Mouse (Mus musculus) forebrain, embryonic 16.5 days (tissue): ENCODE results near the gene Surf6. TPM values are rescaled to one million over a fixed set of nuclear protein-coding genes. Genes with fewer than 3 reads are reported as not detected.
"Not testable (repeated sequence)": the region's sequence is repeated elsewhere in the genome, so short reads cannot be mapped to it uniquely, and the experiment has no call there.

Experiments used
- ATAC-seq: fragments of 200-750 bp; cut with Nextera tagmentation; 2 replicates; pipeline ENCODE4 v1.8.0; 2017; ENCODE audit warnings: mild to moderate bottlenecking, moderate library complexity
- H3K27ac ChIP-seq: fragments of 300-500 bp; sonication (generic); 2 replicates; pipeline ENCODE4 v1.5.1; 2014; ENCODE audit warnings: low read length, control low read depth
- H3K27me3 ChIP-seq: fragments of 300-500 bp; sonication (generic); replicated peaks from 2 replicates; pipeline ENCODE4 v1.6.1; 2014; ENCODE audit warnings: low read length; ENCODE audit not compliant: control insufficient read depth, insufficient read depth
- H3K36me3 ChIP-seq: fragments of 300-500 bp; sonication (generic); 2 replicates; pipeline ENCODE4 v1.6.1; 2014; ENCODE audit not compliant: control insufficient read depth, insufficient read depth
- H3K4me1 ChIP-seq: fragments of 300-500 bp; sonication (generic); replicated peaks from 2 replicates; pipeline ENCODE4 v1.6.1; 2014; ENCODE audit warnings: low read length; ENCODE audit not compliant: control insufficient read depth, insufficient read depth
- H3K4me2 ChIP-seq: fragments of 300-500 bp; sonication (generic); 2 replicates; pipeline ENCODE4 v1.6.1; 2014; ENCODE audit warnings: mild to moderate bottlenecking, low read length, control low read depth
- H3K4me3 ChIP-seq: fragments of 300-500 bp; sonication (generic); replicated peaks from 2 replicates; pipeline ENCODE4 v1.5.1; 2014; ENCODE audit warnings: mild to moderate bottlenecking, low read length, control low read depth
- H3K9ac ChIP-seq: fragments of 300-500 bp; sonication (generic); replicated peaks from 2 replicates; pipeline ENCODE4 v1.6.1; 2014; ENCODE audit warnings: low read depth, low read length, control low read depth
- H3K9me3 ChIP-seq: fragments of 300-500 bp; sonication (generic); 2 replicates; pipeline ENCODE4 v1.6.1; 2016; ENCODE audit warnings: low read length; ENCODE audit not compliant: control insufficient read depth
- WGBS: fragments of 180-500 bp; shearing (Covaris S2); extraction: QIAGEN DNeasy Blood & Tissue Kit; methylation state at CpG from one replicate; pipeline ENCODE4 v1.1.7; 2014; 5-methylcytosine and 5-hydroxymethylcytosine counted together
- polyA plus RNA-seq: library from polyadenylated mRNA; unstranded; fragments of >200 nt; fragmentation: Nextera tagmentation; extraction: Ambion mirVana; gene quantifications from 2 replicates; pipeline ENCODE4 v1.2.1, GENCODE M21; 2015

The Surf6 gene
- polyA plus RNA-seq, 1 experiment from 2014 or later = 32.1 TPM

DNA sequence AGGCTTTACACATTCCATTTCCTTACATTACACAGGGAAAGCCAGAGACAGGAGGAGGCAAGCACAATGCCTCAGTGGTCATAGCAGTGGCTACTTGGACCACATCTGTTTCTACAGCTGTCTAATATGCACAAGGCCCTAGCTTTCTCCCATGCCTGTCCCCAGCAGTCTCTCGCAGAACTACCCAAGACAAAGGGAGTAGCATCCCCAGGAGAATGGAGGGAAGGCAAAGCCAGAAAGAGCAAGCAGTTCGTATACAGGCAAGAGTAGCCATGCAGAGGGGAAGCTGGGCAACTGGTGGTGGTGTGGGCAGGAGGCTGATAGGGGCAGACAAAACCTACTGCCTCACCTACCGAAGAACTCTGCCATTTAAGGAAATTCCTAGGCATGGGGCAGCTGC, 3.8 kb upstream of the Surf6 start:
- Histone ChIP-seq H3K27me3 (no peaks in the 10 kb centered on the region), H3K36me3 (peaks cover 18% of the 10 kb centered on the region), H3K9ac (no peak overlapping the region), H3K4me3 (no peak overlapping the region), H3K27ac (no peak overlapping the region), H3K4me2 (no peak overlapping the region), H3K4me1 (peaks cover 34% of the 10 kb centered on the region), H3K9me3 (no peaks in the 10 kb centered on the region)
- WGBS = 93% methylated on average over 3 of the region's 3 CpGs
- no peak for ATAC-seq

DNA sequence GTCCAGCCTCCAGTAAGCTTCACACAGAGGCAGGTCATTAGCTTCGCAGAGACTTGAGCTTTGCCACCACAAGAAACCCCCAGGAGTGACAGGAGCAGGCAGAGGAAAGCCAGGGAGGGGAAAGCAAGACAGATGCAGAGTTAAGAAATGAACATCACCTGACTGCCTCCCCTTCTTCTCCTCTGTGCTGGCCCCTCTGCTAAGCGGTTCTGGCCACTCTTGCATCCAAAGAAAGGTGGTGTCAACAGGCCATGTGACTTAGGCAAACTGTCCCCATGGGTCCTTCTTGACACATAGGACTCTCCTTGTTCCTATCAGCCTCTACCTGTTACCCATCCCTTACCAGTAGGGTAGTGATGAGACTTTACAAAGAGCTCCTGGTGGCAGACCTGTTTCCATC, 3.3 kb upstream of the Surf6 start:
- no peak overlapping the region for H3K4me3 ChIP-seq
- ATAC-seq = no peak
- peaks cover 39% of the 10 kb centered on the region for H3K4me1 ChIP-seq
- H3K27ac ChIP-seq = no peak overlapping the region
- 89% methylated on average over 2 of the region's 2 CpGs for WGBS
- H3K9ac ChIP-seq = no peak overlapping the region
- H3K36me3 ChIP-seq = peaks cover 18% of the 10 kb centered on the region
- H3K9me3 ChIP-seq = no peaks in the 10 kb centered on the region
- H3K27me3 ChIP-seq = no peaks in the 10 kb centered on the region
- H3K4me2 ChIP-seq = no peak overlapping the region

DNA sequence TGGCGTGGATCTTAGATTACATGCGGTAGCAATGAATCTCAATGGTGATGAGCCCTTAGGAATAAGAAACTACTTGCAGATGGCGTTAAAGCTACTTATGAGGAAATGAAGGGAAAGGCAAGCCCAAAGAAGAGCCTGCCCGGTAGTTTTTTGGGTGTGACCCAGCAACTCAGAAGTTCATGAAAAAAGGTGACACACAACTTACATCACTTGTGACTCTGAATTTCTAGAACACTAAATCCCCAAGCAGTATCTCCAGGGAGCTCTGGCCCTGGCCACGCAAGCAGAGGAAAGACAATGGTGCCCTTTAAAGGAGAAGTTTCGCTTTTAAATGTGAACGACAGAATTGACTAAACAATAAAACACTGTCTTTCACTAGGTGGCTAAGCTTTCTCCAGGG, 632 bp upstream of the Surf6 start:
- H3K9ac ChIP-seq = peak overlapping the region; percentile 70
- H3K4me3 ChIP-seq = peak overlapping the region; percentile 84
- ATAC-seq = no peak
- peaks cover 24% of the 10 kb centered on the region for H3K4me1 ChIP-seq
- peak overlapping the region; percentile 84 for H3K4me2 ChIP-seq
- peaks cover 25% of the 10 kb centered on the region for H3K36me3 ChIP-seq
- 9% methylated on average over 7 of the region's 7 CpGs for WGBS
- no peaks in the 10 kb centered on the region for H3K27me3 ChIP-seq
- H3K27ac ChIP-seq = peak overlapping the region; percentile 89
- no peaks in the 10 kb centered on the region for H3K9me3 ChIP-seq

- H3K9me3 ChIP-seq = no peaks in the 10 kb centered on the region
- H3K27me3 ChIP-seq = no peaks in the 10 kb centered on the region
- no peak overlapping the region for H3K27ac ChIP-seq
- peak overlapping the region; percentile 84 for H3K4me3 ChIP-seq
- H3K4me2 ChIP-seq = peak overlapping the region; percentile 84
- peaks cover 25% of the 10 kb centered on the region for H3K36me3 ChIP-seq
- no peak for ATAC-seq
- WGBS = 11% methylated on average over 7 of the region's 7 CpGs
- H3K9ac ChIP-seq = peak overlapping the region; percentile 70
- H3K4me1 ChIP-seq = peaks cover 23% of the 10 kb centered on the region
These were observed 762 bp downstream of the Surf6 start for GRCm38 (mm10) chr2:26901834-26902400.

DNA sequence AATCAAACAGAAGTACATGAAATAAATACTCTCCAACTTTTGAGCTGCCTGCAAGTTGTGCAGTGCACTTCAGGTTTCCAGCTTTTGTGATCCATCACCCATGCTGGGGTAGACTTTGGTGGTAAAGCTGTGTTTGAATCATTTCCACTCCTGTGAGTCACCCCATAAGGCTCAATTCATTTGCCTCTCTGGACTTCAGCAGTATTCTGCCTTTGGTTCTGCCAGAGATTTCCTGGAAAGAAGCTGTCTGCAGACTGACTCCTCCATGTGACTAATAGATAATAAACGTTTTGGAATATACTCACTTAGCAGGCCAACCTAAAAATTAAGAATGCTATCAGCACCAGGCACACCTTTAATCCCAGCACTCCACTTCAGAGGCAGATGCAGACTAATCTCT, 1.9 kb downstream of the Surf6 start:
- no peak for ATAC-seq
- Histone ChIP-seq H3K9me3 (no peaks in the 10 kb centered on the region), H3K27ac (no peak overlapping the region), H3K4me3 (no peak overlapping the region), H3K9ac (no peak overlapping the region), H3K36me3 (peaks cover 17% of the 10 kb centered on the region), H3K4me1 (peaks cover 23% of the 10 kb centered on the region), H3K4me2 (no peak overlapping the region), H3K27me3 (no peaks in the 10 kb centered on the region)
- WGBS = 85% methylated on average over 1 of the region's 1 CpGs

GRCm38 (mm10) chr2:26895898-26896297, 6.8 kb downstream of the Surf6 start:
- 94% methylated on average over 4 of the region's 4 CpGs for WGBS
- H3K27ac ChIP-seq = no peak overlapping the region
- no peaks in the 10 kb centered on the region for H3K9me3 ChIP-seq
- no peaks in the 10 kb centered on the region for H3K27me3 ChIP-seq
- no peak overlapping the region for H3K9ac ChIP-seq
- no peak overlapping the region for H3K4me3 ChIP-seq
- peaks cover 35% of the 10 kb centered on the region for H3K36me3 ChIP-seq
- no peak for ATAC-seq
- H3K4me2 ChIP-seq = no peak overlapping the region
- H3K4me1 ChIP-seq = no peaks in the 10 kb centered on the region; the same call in 1 of the 2 replicates

- H3K27me3 ChIP-seq, H3K9me3 ChIP-seq, H3K4me1 ChIP-seq, H3K4me2 ChIP-seq, H3K9ac ChIP-seq, ATAC-seq, H3K4me3 ChIP-seq, H3K27ac ChIP-seq: not testable (repeated sequence)
- H3K36me3 ChIP-seq = peaks cover 11% of the 10 kb centered on the region
- WGBS = 38% methylated on average over 4 of the region's 4 CpGs
These were observed 16.5 kb downstream of the Surf6 start for GRCm38 (mm10) chr2:26886170-26886569.

DNA sequence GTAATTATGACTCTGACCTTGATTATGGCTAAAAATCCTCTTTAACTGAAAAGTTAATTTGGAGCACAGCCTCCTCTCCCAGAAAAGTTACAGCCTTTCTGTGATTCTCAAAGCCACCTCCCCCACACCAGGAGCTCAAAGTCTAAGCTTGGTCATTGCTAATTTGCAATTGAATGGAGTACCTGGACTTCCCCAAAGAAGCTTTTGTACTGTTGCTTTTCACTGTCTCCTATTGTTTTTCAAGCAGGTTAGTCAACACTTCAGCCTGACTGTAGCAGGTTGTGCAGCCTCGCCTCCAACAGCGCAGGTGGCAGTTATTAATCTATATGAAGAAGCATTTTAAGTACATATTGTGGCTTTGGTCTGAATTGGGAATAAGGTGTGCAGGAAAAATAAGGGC, 17.1 kb downstream of the Surf6 start:
- 67% methylated on average over 2 of the region's 2 CpGs for WGBS
- H3K27ac ChIP-seq = not testable (repeated sequence)

GRCm38 (mm10) chr2:26878571-26878970, 24.1 kb downstream of the Surf6 start:
- no peaks in the 10 kb centered on the region for H3K9me3 ChIP-seq
- H3K27me3 ChIP-seq = no peaks in the 10 kb centered on the region
- H3K4me2 ChIP-seq = no peak overlapping the region
- H3K9ac ChIP-seq = no peak overlapping the region
- H3K36me3 ChIP-seq = no peaks in the 10 kb centered on the region
- no peak overlapping the region for H3K27ac ChIP-seq
- H3K4me3 ChIP-seq = no peak overlapping the region
- no peak for ATAC-seq
- no peaks in the 10 kb centered on the region for H3K4me1 ChIP-seq

More for the DNA sequence above, 17.1 kb downstream of the Surf6 start:
- not testable (repeated sequence) for H3K4me1 ChIP-seq, H3K9ac ChIP-seq, H3K4me3 ChIP-seq, H3K36me3 ChIP-seq, H3K9me3 ChIP-seq, H3K27me3 ChIP-seq, H3K4me2 ChIP-seq, ATAC-seq

DNA sequence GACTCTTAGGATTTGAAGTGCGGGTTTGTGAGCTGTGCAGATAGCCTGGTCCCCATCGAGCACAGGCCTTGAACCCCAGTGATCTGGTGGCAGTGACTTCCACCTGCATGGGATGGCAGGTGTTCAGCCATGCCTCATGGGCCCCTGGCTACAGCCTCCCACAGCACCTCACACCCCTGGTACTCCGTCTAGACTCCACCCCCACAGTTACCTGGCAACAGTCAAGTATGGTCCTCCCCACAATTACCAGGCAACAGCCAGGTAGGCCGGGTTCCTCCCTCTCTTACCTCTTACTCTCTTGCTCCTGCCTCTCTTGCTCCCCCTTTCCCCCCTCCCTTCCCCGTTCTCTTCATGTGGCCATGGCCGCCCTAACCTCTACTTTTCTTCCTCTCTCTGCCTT, 32.0 kb downstream of the Surf6 start:
- no peak overlapping the region for H3K4me3 ChIP-seq
- no peak overlapping the region for H3K9ac ChIP-seq
- no peaks in the 10 kb centered on the region for H3K9me3 ChIP-seq
- no peaks in the 10 kb centered on the region for H3K27me3 ChIP-seq
- no peak overlapping the region for H3K27ac ChIP-seq
- no peaks in the 10 kb centered on the region for H3K4me1 ChIP-seq
- no peak for ATAC-seq
- no peaks in the 10 kb centered on the region for H3K36me3 ChIP-seq
- WGBS = 71% methylated on average over 6 of the region's 6 CpGs
- no peak overlapping the region for H3K4me2 ChIP-seq
